Mouse (Mus musculus) ES-E14 (cell line): ENCODE data around the gene Pkd1.

Experiments used
- CHD2 ChIP-seq: IDR thresholded peaks from 2 replicates; pipeline ENCODE4 v1.6.1; 2014; ENCODE audit warnings: mild to moderate bottlenecking, low read depth, low read length, inconsistent platforms
- MAFK ChIP-seq: IDR thresholded peaks from 2 replicates; pipeline ENCODE4 v1.6.1; 2014; ENCODE audit warnings: mild to moderate bottlenecking, low read depth, low read length, inconsistent platforms; ENCODE audit not compliant: insufficient read depth
- ZNF384 ChIP-seq: IDR thresholded peaks from 2 replicates; pipeline ENCODE4 v1.6.1; 2012; ENCODE audit warnings: low read depth, low read length, inconsistent platforms

DNA sequence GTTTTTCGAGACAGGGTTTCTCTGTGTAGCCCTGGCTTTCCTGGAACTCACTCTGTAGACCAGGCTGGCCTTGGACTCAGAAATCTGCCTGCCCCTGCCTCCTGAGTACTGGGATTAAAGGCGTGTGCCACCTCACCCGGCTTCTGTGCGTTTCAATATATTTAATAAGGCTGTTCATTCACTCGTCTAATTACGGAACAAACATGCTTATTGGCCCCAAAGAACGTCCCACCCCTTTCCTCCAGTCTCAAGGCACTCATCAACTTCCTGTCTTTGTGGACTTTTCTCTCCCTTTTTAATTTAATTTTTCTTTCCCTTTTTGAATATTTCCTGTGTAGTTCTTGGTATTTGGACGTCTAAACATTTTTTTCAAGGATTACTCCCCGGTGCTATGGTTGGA, 1.2 kb upstream of the Pkd1 start:
- no peak for TF ChIP-seq CHD2
- TF ChIP-seq MAFK: no peak
- no peak for TF ChIP-seq ZNF384
